Mouse (Mus musculus): Measurements from ENCODE around the gene Zfp334. TPM values are rescaled to one million over a fixed set of nuclear protein-coding genes. Genes with fewer than 3 reads are reported as not detected.

Zfp334 gene
- polyA plus RNA-seq, 1 experiment from 2014 or later, result 0.96 TPM

GRCm38 (mm10) chr2:165337191-165337590, 50.9 kb downstream of the Zfp334 start:
- H3K4me2 ChIP-seq (ENCODE audit: low read depth, low read length), result no peak overlapping the region
- 0 out of 2 replicates have a peak, but pooled peaks have one; percentile 30 for ATAC-seq (ENCODE audit: low read depth)
- no peak overlapping the region for H3K27ac ChIP-seq (ENCODE audit: low read length)
- no peak overlapping the region for H3K4me3 ChIP-seq (ENCODE audit: low read depth, low read length)
- H3K36me3 ChIP-seq (ENCODE audit: control insufficient read depth, insufficient read depth), result no peaks in the 10 kb centered on the region
- H3K9ac ChIP-seq (ENCODE audit: low read depth, low read length), result no peak overlapping the region
- H3K9me3 ChIP-seq (replicated peaks; ENCODE audit: control insufficient read depth, low read length), result no peaks in the 10 kb centered on the region
- H3K27me3 ChIP-seq (ENCODE audit: control insufficient read depth, insufficient read depth, low read depth, low read length), result no peaks in the 10 kb centered on the region
- 22% methylated on average over 3 of the region's 3 CpGs for WGBS (ENCODE audit: insufficient replicate concordance)
- H3K4me1 ChIP-seq (ENCODE audit: control insufficient read depth, low read depth, low read length), result no peaks in the 10 kb centered on the region; the same call in 1 of the 2 replicates

GRCm38 (mm10) chr2:165332610-165333210, 55.3 kb downstream of the Zfp334 start:
- WGBS (ENCODE audit: insufficient replicate concordance), result 33% methylated on average over 14 of the region's 14 CpGs
- Histone ChIP-seq H3K4me1 (ENCODE audit: control insufficient read depth, low read depth, low read length) (peaks cover 11% of the 10 kb centered on the region), H3K4me3 (ENCODE audit: low read depth, low read length) (no peak overlapping the region), H3K9me3 (replicated peaks; ENCODE audit: control insufficient read depth, low read length) (no peaks in the 10 kb centered on the region), H3K27me3 (ENCODE audit: control insufficient read depth, insufficient read depth, low read depth, low read length) (no peaks in the 10 kb centered on the region), H3K9ac (ENCODE audit: low read depth, low read length) (no peak overlapping the region), H3K27ac (ENCODE audit: low read length) (0 out of 2 replicates have a peak overlapping the region, but pooled peaks have one; percentile 3), H3K4me2 (ENCODE audit: low read depth, low read length) (no peak overlapping the region), H3K36me3 (ENCODE audit: control insufficient read depth, insufficient read depth) (no peaks in the 10 kb centered on the region)
- ATAC-seq (ENCODE audit: low read depth), result no peak

GRCm38 (mm10) chr2:165329703-165330102, 58.4 kb downstream of the Zfp334 start:
- WGBS (ENCODE audit: insufficient replicate concordance), result 3% methylated on average over 3 of the region's 3 CpGs
- Histone ChIP-seq H3K9me3 (replicated peaks; ENCODE audit: control insufficient read depth, low read length) (no peaks in the 10 kb centered on the region), H3K4me2 (ENCODE audit: low read depth, low read length) (no peak overlapping the region), H3K27ac (ENCODE audit: low read length) (no peak overlapping the region), H3K36me3 (ENCODE audit: control insufficient read depth, insufficient read depth) (no peaks in the 10 kb centered on the region), H3K4me3 (ENCODE audit: low read depth, low read length) (no peak overlapping the region), H3K9ac (ENCODE audit: low read depth, low read length) (no peak overlapping the region), H3K27me3 (ENCODE audit: control insufficient read depth, insufficient read depth, low read depth, low read length) (no peaks in the 10 kb centered on the region), H3K4me1 (ENCODE audit: control insufficient read depth, low read depth, low read length) (peaks cover 27% of the 10 kb centered on the region)
- ATAC-seq (ENCODE audit: low read depth), result no peak

- 50% methylated on average over 5 of the region's 5 CpGs for WGBS (ENCODE audit: insufficient replicate concordance)
- Histone ChIP-seq H3K27me3 (ENCODE audit: control insufficient read depth, insufficient read depth, low read depth, low read length) (no peaks in the 10 kb centered on the region), H3K4me1 (ENCODE audit: control insufficient read depth, low read depth, low read length) (peaks cover 33% of the 10 kb centered on the region), H3K4me3 (ENCODE audit: low read depth, low read length) (no peak overlapping the region), H3K27ac (ENCODE audit: low read length) (no peak overlapping the region), H3K9me3 (replicated peaks; ENCODE audit: control insufficient read depth, low read length) (no peaks in the 10 kb centered on the region), H3K36me3 (ENCODE audit: control insufficient read depth, insufficient read depth) (no peaks in the 10 kb centered on the region), H3K9ac (ENCODE audit: low read depth, low read length) (no peak overlapping the region), H3K4me2 (ENCODE audit: low read depth, low read length) (no peak overlapping the region)
- ATAC-seq (ENCODE audit: low read depth), result no peak
Measured at GRCm38 (mm10) chr2:165328746-165329145, 59.3 kb downstream of the Zfp334 start.

- H3K36me3 ChIP-seq (ENCODE audit: control insufficient read depth, insufficient read depth), result no peaks in the 10 kb centered on the region
- H3K27ac ChIP-seq (ENCODE audit: low read length), result no peak overlapping the region
- 40% methylated on average over 7 of the region's 7 CpGs for WGBS (ENCODE audit: insufficient replicate concordance)
- peak overlapping the region; percentile 60; the same call in 1 of the 2 replicates for H3K9ac ChIP-seq (ENCODE audit: low read depth, low read length)
- H3K4me2 ChIP-seq (ENCODE audit: low read depth, low read length), result peak overlapping the region; percentile 82
- no peak for ATAC-seq (ENCODE audit: low read depth)
- H3K9me3 ChIP-seq (replicated peaks; ENCODE audit: control insufficient read depth, low read length), result no peaks in the 10 kb centered on the region
- H3K4me3 ChIP-seq (ENCODE audit: low read depth, low read length), result peak overlapping the region; percentile 87
- no peaks in the 10 kb centered on the region for H3K27me3 ChIP-seq (ENCODE audit: control insufficient read depth, insufficient read depth, low read depth, low read length)
- H3K4me1 ChIP-seq (ENCODE audit: control insufficient read depth, low read depth, low read length), result peaks cover 34% of the 10 kb centered on the region
Measured at GRCm38 (mm10) chr2:165327386-165327785, 60.7 kb downstream of the Zfp334 start.

GRCm38 (mm10) chr2:165326304-165327190, 61.5 kb downstream of the Zfp334 start, which contains the start of gene Elmo2:
Gene Elmo2, minus strand, starts transcription at chr2:165326479.
- Histone ChIP-seq H3K4me2 (ENCODE audit: low read depth, low read length) (peak within 1 kb of the TSS; percentile 92), H3K36me3 (ENCODE audit: control insufficient read depth, insufficient read depth) (no peaks in the 10 kb centered on the region), H3K4me1 (ENCODE audit: control insufficient read depth, low read depth, low read length) (peaks cover 42% of the 10 kb centered on the region), H3K9me3 (replicated peaks; ENCODE audit: control insufficient read depth, low read length) (no peaks in the 10 kb centered on the region), H3K27ac (ENCODE audit: low read length) (peak within 1 kb of the TSS; percentile 21; the same call in 1 of the 2 replicates), H3K27me3 (ENCODE audit: control insufficient read depth, insufficient read depth, low read depth, low read length) (no peaks in the 10 kb centered on the region), H3K9ac (ENCODE audit: low read depth, low read length) (peak within 1 kb of the TSS; percentile 89), H3K4me3 (ENCODE audit: low read depth, low read length) (peak within 1 kb of the TSS; percentile 87)
- peak; percentile 98 for ATAC-seq (ENCODE audit: low read depth)
- under 1% methylated on average over 55 of the region's 55 CpGs for WGBS (ENCODE audit: insufficient replicate concordance)

- peak; percentile 9 for ATAC-seq (ENCODE audit: low read depth)
Measured at GRCm38 (mm10) chr2:165325521-165326303, 62.3 kb downstream of the Zfp334 start.

More at GRCm38 (mm10) chr2:165325521-165326303, 62.3 kb downstream of the Zfp334 start:
- H3K4me1 ChIP-seq (ENCODE audit: control insufficient read depth, low read depth, low read length), result peaks cover 47% of the 10 kb centered on the region
- peak overlapping the region; percentile 87 for H3K4me3 ChIP-seq (ENCODE audit: low read depth, low read length)
- H3K9me3 ChIP-seq (replicated peaks; ENCODE audit: control insufficient read depth, low read length), result no peaks in the 10 kb centered on the region
- H3K27me3 ChIP-seq (ENCODE audit: control insufficient read depth, insufficient read depth, low read depth, low read length), result no peaks in the 10 kb centered on the region
- peak overlapping the region; percentile 89 for H3K9ac ChIP-seq (ENCODE audit: low read depth, low read length)
- peak overlapping the region; percentile 92 for H3K4me2 ChIP-seq (ENCODE audit: low read depth, low read length)
- no peaks in the 10 kb centered on the region for H3K36me3 ChIP-seq (ENCODE audit: control insufficient read depth, insufficient read depth)
- 3% methylated on average over 30 of the region's 30 CpGs for WGBS (ENCODE audit: insufficient replicate concordance)
- peak overlapping the region; percentile 21; the same call in 1 of the 2 replicates for H3K27ac ChIP-seq (ENCODE audit: low read length)

Data from liver, embryonic 16.5 days (tissue).